Mouse (Mus musculus) central nervous system, embryonic 11.5 days (tissue): ENCODE data around the gene Gm14569. TPM values are rescaled to one million over a fixed set of nuclear protein-coding genes. Genes with fewer than 3 reads are reported as not detected.

Experiments used
- polyA plus RNA-seq: library from polyadenylated mRNA; depleted of rRNA; stranded (reverse); fragments of >200 nt; gene quantifications from 2 replicates; pipeline ENCODE4 v1.2.3, GENCODE M21; 2012; rRNA removed

The Gm14569 gene
- polyA plus RNA-seq: 0.04 TPM in 1 of 2 replicates, not detected in the other

GRCm38 (mm10) chrX:36491730-36492129, at the start of gene Gm14569:
TSS of gene Gm14569 (minus strand) at chrX:36491830.

GRCm38 (mm10) chrX:36400980-36401379, 90.7 kb downstream of the Gm14569 start, which contains the start of gene Gm6268:
TSS of gene Gm6268 (plus strand) at chrX:36401280.

Other genes starting within 250 kb of the Gm14569 start
- gene Lonrf3, start 163.5 kb downstream of the Gm14569 start, polyA plus RNA-seq: 1.2 and 1.9 TPM in 2 replicates
- gene Gm6268, start 90.5 kb downstream of the Gm14569 start, polyA plus RNA-seq: not detected in 2 replicates
- gene Pgrmc1, start 106.4 kb upstream of the Gm14569 start, polyA plus RNA-seq: 148 and 169 TPM in 2 replicates
- gene Akap17b, start 153.6 kb upstream of the Gm14569 start, polyA plus RNA-seq: 5.5 and 5.7 TPM in 2 replicates